Mouse (Mus musculus): ENCODE measurements around the gene Sf3b3.

Sf3b3 gene

DNA sequence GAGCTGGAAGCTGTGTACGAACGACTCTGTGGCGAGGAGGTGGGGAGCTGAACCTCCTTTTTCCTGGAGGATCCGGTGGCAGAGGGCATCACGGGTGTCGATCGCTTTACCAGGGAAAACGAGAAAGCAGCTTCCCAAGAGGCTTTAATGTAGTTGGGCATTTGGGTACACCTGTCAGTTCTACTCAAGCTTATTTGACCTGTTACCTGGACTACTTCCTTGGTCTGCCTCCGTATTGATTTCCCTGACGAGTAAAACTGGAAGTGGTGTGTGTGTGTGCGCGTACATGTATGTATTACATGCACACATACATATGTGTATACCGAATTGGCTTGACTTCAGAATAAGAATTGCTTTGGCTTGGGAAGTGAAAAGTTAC, 573 bp upstream of the Sf3b3 start:
- DNase-seq, result no peak

DNA sequence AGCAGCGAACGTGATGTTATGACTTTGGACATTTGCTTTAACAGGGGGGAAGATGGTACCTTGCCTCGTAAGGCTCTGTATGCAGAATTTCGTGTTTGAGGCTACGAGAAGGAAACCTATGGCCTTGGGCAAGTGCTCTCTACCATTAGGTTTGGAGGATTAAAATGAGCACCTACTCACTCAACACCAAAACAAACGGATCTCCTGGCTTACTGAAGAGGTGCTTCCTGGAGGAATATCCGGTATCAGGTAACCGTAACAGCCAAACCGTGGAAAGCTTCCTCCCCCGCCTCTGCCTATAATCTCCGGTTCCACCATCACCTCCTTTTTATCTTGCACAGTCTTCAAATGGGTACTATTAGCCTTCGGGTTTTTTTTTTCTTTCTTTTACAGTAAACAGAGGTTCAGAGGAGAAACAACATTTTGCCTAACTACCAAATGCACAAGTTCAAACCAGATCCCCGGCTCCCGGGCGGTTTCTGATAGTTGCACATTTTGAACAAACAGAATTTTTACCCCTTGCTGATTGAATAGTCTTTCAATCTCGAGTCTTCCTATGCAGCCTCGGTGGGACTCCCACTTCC, 674 bp downstream of the Sf3b3 start:
- peak; percentile 11 for DNase-seq

DNA sequence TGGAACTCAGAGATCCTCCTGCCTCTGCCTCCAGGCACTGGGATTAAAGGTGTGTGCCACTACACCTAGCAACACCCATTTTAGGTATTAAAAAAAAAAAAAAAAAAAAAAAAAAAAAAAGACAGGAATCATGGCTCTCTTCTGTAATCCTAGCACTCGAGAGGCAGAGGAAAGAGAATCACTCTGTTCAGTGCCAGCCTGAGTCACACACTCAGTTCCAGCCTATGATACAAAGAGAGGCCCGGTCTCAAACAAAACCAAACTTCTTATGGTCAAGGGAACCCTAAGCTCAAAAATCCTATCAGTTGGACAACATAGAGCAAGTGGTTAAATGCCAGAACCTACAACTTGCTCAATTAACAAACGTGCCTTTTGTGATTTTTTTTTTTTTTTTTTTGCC, 1.6 kb downstream of the Sf3b3 start:
- DNase-seq, result no peak

DNA sequence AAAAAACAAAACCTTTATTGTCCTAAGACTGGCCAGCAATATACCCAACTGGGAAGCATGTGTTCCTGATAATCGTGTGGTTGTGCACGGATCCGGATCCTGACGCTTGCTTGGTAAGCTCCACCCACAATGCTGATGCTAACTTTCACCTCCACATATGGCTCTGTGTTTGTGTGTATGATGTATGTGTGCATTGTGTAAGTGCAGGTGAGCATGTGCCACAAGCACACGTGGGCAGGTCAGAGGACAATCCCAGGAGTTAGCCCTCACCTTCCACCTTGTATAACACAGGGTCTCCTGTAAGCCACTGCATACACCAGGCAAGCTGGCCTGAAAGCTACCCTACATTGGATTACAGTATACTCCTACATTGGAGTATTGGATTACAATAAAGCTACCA, 3.4 kb downstream of the Sf3b3 start:
- no peak for DNase-seq

DNA sequence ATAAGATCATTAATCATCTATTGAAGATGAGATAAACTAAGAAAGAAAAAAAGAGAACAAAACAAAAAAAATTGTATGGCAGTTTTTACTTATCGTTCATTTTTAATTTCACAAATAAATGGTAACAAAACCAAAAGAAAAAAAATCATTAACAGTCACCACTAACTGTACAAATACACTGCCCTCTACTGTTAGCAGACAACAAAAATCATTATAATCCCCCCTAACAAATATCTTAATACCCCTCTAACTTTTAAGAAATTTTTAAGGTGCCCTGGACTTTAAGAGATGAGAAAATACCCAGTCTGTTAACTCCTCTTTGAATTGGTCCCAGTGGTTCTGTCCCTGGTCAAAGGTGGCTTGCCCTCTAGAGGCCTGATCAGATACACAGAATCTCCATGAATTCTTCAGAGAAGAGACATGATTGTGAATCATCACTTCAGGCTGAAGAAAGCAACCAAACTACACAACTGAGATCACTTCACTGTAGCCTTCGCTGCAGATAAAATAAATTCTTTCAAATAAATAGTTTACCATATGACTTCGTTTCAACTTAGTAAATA, 4.5 kb downstream of the Sf3b3 start:
- DNase-seq, result no peak

DNA sequence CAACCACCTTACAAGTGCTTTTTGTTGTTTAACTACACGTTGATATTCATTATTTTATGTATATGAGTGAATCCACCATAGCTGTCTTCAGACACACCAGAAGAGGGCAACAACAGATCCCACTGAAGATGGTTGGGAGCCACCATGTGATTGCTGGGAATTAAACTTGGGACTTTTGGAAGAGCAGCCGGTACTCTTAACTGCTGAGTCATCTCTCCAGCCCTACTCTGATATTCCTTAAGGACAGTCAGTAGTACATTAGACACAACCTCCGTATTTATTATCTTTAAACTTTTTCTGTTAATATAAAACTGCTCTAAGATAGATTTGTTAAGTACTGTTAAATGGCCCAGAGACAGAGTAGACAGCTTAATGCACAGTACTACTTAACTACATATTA, 14.6 kb downstream of the Sf3b3 start:
- DNase-seq, result no peak

DNA sequence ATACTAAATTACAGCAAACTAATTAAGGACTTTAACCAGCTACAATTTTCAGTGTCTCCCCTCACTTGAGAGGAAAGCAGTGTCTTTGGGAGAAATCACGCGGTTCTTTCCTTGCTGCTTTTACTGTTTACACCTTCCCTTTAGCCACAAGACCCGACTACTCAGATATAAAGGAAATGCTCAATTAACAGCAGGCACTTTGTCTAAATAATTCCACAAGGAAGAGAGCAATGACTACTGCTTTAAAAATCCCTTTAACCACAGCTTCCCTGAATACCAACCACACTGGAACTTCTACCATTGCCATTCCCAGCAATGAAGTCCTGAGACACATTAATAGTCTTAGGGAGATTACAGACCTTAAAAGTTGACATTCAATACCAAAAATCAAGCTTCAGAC, 18.1 kb downstream of the Sf3b3 start:
- DNase-seq, result no peak

DNA sequence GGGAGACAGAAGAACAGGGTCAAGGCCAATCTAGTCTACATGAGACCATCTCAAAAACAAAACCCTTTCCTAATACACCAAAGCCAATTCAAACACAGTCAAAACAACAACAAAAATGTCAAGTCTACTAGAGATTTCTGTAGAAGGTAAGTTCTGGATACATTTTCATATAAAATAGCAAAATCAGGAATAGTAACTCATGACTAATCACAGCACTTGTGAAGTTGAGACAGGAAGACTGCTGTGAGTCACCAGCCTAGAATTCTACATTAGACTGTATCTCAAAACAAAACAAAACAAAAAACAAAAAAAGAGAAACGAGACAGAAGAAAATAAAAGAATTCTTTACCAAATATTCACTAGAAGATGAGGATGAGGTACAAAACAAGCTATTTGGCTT, 21.7 kb downstream of the Sf3b3 start:
- no peak for DNase-seq

DNA sequence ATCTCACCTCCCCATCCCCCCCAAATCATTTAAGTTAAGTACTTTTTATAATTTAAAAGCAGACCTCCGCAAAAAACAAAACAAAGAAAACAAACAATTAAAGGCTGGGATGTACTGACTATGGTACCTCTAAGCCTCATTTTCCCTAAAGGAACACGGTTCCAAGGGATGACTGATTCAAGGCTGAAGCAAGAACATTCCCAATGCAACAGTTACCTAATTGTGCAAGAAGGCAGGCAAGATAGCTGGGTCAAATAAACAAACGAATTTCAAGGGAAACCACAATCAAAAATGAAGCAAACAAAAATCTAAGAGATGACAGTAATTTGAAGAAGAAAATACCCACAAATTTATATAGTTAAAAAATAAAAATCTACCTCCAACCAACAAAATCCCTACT, 24.6 kb downstream of the Sf3b3 start:
- DNase-seq, result no peak

DNA sequence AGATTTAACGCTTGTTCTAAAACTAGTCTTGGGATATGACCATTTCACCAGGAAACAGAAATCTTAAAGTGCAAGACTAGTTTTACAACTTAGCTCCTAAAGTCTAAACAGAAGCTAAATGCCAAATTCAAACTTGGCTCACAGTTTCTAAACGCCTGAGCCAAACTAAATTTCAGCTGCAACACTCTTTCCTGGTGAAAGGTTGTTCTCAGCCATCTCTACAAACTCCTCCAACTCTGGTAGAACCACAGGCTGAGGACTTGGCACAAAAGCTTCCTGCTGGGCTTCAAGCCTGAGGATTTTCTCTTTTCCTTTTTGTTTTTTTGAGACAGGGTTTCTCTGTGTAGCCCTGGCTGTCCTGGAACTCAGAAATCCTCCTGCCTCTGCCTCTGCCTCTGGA, 26.3 kb downstream of the Sf3b3 start:
- DNase-seq, result no peak

DNA sequence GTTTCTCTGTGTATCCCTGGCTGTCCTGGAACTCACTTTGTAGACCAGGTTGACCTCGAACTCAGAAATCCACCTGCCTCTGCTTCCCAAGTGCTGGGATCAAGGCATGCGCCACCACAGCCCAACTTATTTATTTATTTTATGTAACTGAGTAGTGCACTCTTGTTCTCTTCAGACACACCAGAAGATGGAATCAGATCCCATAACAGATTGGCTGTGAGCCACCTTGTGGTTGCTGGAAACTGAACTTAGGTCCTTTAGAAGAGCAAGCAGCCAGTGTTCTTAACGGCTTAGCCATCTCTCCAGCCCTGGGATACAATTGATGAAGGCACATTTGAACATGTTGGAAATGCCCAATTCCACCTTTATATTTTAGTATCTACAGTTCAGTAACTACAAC, 28.0 kb downstream of the Sf3b3 start:
- DNase-seq, result no peak

DNA sequence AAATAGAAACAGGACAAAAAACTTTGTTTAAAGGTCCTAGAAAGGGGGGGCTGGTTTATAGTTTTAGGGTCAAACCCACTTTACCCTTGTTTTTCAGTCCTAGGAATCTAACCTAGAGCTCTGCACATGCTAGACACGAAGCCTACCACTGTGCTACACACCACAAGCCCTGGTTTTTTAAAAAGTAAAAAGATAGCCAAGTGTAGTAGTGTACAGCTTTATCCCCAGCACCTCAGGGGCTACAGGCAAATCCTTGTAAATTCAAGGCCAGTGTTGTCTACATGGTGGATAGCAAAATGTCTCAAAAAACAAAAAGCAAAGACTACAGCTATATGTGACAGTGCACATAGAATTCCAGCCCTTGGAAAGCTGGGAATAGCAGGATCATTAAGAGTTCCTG, 29.6 kb downstream of the Sf3b3 start:
- DNase-seq, result no peak

DNA sequence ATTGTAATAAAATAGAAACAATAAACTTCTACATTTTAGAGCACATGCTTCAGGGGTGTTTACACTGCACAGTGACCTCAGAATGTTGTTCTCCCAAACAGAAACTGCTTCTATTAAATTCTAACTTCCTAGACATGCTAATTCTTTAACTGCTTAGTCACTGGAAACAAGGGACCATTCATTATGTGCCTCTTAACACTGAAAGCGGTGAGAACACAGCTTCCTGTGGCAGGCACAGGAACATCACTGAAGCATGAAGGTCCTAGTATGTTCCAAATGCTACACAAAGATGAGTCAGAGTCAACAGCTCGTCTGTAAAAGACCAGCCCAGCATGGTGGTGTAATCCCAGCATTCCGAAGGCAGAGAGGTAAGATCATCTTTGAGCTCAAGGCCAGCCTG, 31.3 kb downstream of the Sf3b3 start:
- DNase-seq, result no peak

DNA sequence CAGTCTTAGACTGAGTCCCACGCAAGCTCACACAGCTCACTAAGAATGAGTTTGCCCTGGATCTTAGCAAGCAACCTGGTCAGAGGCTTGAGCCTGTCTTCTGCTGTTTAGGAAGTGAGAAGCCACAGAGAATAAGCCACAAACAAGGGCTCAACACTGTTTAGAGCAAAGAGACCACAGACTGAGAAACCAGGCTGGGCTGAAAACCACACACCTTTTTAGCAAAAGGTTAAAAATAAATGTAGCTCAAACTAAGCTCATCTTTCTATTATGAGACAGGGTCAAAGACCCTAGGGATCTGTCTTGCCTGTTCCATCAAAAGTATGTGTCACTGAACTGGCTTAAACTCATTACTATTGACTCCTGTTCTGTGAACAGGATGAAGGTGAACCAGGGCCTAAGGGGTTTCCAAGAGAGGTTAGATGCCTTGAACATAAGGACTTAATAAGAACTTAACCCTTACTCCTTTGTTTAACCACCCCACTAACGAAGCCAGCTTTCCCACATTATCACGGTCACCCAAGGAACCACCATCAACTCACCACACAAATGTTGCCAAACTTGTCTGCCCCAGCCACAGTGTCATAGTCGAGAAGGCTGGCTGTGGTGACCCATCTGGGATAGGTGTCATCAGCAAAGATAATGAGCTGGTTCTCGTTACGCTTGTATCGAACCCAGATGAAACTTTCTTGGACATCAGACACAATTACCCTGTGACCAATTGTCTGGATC, 33.3 kb downstream of the Sf3b3 start:
- no peak for DNase-seq

DNA sequence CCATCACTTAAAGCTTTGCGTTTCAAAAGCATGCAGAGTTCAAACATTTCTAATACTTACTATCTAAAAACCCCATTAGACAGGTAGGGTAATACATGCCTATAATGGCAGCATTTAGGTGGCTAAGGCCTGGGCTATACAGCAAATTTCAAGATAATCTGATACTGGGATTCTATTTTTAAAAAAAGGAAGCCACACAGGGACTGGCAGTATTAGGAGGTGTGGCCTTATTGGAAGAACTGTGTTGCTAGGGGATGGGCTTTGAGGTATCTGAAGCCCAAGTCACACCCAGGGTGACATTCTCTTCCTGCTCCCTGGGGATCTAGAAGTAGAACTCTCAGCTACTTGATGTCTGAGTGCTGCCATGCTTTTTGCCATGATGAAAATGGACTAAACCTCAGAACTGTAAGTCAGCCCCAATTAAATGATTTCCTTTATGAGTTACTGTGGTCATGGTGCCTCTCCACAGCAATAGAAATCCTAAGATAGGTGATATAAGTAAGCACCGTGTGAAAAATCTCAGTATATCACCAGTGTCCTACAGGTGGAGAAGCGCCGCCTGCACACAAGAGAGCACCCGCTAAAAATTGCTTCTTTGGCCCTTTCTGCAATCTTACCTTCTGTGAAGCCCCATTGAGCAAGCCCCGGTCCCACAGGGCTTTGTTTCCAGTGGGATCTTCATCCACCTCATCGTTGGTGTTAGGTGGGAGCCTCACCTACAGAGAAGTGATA, 34.1 kb downstream of the Sf3b3 start:
- DNase-seq, result no peak

DNA sequence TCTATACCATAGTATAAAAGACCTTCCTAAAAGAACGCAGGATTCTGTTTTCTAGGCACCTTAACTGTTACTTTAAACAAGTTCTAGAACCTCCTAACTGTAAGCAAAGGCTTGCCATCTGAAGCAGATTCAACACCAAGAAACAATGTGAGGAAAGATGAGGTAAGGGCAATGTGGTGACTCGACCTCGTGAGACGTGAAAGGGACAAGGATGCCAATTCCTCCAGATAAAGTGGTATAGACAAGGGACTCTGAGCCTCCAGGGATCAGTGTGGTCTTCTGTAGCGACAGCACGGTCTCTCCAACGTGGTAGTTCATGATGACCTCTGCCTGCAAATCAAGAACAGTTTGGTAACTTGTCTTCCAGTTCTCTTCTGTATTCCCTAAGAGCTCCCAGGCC, 34.8 kb downstream of the Sf3b3 start:
- no peak for DNase-seq

DNA sequence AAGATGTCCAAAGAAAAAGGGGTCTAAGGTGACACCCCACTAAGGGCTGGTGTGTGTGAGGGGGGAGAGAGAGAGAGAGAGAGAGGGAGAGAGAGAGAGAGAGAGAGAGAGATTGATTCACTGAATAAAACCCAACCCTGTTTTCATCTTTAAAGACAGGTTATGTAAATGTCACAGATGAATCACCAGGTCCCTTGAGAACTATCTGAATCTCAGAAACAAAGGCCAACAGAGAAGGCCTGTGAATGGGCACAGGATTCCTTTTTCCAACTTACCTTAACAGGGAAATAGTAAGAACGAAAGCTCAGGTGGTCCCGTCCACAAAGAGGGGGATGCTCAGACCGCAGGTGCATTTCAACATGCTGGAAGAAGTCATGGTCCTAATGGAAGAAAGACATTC, 35.5 kb downstream of the Sf3b3 start:
- no peak for DNase-seq

DNA sequence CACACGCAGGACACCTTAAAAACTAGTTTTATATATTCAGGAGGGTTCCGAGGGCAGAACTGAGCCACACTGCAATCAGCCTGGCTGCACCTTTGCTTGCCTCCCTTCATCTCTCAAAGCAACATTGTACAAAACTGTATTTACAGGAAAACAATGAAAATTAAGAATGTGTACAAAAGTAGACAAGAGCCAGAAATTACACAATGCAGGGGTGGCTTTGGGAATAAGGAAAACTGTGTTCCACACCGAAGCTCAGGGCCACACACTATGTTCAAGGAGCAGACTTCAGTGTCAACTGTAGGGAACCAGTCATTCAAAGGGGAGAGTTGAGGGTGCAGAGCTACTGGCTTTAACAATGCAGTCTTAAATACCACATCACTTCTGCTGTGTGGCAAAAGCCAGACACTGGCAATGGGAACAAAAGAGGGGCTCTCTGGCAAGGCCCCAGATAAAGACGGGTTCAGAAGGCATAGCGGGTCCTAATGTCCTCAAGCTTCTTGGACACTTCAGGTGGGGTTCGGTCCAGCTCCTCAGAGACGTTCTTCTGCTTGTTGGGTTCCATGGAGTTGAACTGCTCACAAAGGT, 36.0 kb downstream of the Sf3b3 start:
- no peak for DNase-seq

DNA sequence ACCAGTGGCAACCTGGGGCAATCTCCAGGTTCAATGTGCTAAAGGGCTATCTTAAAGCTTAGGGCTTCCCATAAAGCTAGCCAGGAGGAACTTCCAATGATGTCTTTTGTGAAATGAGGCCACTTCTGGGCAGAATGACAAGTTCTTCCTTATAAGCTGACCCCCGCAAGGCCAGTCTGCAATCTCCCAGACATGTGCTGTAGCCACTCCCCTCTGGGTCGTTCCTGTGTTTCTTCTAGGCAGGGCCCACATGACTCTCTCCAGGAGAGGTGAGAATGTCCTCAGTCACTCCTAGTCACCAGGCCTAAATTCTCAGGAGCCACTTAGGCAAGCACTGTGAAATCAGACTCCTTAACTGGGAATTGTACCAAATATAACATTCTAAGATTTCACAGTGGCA, 36.8 kb downstream of the Sf3b3 start:
- no peak for DNase-seq

DNA sequence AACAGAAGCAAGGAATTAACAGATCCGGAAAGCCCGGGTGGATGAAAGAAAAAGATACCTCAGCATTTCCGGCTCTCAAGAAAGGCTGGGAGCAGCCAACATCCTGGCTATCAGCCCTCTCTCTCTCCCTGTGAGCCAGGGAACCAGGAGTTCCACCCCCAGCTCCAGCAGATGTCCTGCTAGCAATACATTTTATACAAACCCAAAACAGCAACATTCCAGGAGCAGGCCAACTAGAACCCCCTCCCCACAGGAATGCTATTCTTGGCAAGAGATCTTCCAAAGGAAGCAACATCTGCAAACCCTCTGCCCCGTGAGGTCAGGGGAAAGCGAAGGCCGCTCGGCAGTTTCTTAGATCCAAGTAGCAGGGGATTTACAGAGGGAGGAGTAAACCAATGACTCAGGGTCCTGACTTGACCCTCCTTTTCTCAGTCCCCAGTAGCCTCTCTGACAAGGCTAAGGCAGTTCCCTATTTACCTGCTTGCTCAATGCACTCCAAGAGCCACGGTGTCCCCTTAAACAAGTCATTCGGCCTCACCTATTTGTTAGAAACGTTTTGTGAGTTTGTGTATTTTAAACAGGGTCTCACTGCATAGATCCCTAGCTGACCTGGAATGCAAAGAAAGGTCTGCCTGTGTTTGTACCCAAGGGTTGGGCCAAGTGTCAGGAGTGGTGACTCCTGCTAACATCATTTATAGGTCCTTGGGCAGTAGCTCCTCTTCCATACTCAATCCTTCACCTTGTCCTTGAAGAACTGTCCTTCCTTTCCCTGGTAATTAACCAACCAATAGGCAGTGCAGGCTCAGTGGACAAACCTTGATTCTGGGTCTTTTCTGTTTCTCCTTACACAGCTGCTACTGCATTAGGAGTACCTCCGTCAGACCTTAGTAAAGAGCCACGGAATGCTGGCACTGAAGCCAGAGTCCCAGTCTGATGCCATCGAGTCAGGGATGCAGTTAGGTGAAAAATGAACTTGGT, 37.8 kb downstream of the Sf3b3 start:
- DNase-seq, result no peak

DNA sequence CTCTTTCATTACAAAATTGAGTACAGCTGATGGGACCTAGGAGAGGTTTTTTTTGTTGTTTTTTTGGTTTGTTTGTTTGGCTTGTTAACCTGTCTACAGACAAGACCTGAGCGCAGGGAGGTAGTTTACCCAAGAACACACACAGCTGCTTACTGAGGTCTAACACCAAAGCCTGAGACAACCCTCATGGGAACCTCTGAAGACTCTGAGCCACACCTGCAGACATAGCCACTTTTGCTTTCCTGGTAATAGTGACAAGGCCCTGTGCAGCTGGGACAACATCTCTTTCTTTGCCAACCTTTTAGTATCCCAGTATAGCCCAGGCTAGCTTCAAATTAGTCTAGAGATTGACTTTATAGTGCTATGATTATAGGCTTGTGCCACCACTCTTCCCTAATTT, 40.4 kb downstream of the Sf3b3 start:
- no peak for DNase-seq

DNA sequence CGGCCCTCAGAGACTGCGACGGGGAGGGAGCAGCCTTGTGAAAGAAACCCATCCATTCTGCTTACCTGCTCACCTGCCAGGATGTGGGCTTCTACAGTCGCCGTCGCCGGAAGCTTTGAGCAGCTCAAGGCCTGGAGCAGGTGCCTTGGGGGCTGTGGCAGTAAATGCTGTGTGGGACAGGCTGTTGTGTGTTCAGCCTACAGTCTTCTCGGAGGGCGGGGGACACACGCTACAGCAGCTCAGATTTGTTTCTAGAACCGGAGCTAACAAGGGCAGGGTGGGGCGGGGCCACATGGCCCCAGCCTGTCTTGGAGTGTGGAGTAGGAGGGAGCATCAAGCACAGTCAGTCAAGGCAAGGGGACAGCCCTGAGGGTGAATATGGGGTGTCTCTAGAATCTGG, 40.9 kb downstream of the Sf3b3 start, which contains the start of gene Il34:
Gene Il34, minus strand, starts transcription at position 256 of the 400 bp plus-strand sequence.
- peak; percentile 7 for DNase-seq

Data from retina, postnatal 1 day (tissue).